Mouse (Mus musculus): ENCODE data around the gene Rbp1.

DNA sequence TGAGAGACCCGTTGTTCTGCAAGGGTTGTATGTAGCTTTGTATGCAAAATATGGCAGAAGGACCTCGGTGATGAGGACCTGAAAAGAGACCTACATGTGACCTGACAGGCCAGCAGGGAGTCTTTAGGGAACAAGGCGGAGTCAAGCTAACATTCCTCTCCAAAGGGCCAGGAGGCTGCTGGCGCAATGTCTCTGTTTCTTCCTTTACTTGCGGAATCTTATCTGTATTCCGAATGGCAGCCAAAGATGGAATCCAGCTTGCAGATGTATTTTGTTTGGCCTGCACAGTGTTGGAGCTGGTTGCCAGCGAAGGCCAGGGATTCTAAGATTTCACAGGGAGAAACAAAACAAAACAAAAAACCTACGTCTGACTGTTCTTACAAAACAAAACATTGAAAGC, 6.0 kb downstream of the Rbp1 start:
- TF ChIP-seq CTCF (IDR thresholded peaks at IDR 0.05; ENCODE audit: low read depth), result no peak
- TF ChIP-seq EP300 (optimal IDR thresholded peaks at IDR 0.05), result no peak

All from stomach, postnatal 0 days (tissue).